Mouse (Mus musculus): ENCODE measurements around the gene Armc3. TPM values are rescaled to one million over a fixed set of nuclear protein-coding genes. Genes with fewer than 3 reads are reported as not detected.
"Not testable (repeated sequence)": the region's sequence is repeated elsewhere in the genome, so short reads cannot be mapped to it uniquely, and the experiment has no call there.

The Armc3 gene
- polyA plus RNA-seq, 1 experiment from 2014 or later, result not detected

DNA sequence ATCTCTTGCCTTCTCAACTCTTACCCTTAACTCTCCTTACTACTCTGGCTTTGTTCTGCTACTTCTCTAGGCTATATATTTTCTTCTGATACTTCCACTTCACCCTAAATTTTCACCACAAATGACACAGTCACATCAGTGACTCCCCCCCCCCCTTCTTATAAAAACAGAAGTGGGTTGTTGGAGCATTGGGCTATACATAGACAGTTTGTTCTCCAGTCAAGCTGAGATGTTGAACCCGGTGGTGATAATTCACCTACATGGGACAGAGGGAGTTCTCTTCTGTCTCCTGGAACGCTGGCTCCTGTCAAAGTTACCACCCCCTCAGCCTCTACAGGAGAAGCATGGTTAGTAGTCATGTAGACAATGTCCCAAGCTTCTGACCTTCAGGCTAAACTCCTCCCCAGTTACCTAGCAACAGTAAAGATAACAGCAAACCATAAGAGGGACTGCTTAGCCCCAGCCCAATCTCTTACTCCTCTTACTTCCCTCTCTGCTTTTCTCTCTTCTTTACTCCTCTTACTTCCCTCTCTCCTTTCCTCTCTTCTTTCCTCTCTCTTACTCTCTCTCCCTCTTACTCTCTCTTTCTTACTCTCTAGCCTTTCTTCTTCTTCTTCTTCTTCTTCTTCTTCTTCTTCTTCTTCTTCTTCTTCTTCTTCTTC is 118.2 kb downstream of the Armc3 start:
- not testable (repeated sequence) for H3K27me3 ChIP-seq; H3K9ac ChIP-seq (replicated peaks); H3K4me3 ChIP-seq (replicated peaks); H3K4me1 ChIP-seq (replicated peaks); H3K36me3 ChIP-seq; ATAC-seq (ENCODE audit: insufficient number of reproducible peaks, insufficient read depth, low FRiP score, low TSS enrichment, low read depth); H3K4me2 ChIP-seq; H3K27ac ChIP-seq
- H3K9me3 ChIP-seq, result peaks cover 17% of the 10 kb centered on the region
- WGBS, result 91% methylated on average over 2 of the region's 2 CpGs

DNA sequence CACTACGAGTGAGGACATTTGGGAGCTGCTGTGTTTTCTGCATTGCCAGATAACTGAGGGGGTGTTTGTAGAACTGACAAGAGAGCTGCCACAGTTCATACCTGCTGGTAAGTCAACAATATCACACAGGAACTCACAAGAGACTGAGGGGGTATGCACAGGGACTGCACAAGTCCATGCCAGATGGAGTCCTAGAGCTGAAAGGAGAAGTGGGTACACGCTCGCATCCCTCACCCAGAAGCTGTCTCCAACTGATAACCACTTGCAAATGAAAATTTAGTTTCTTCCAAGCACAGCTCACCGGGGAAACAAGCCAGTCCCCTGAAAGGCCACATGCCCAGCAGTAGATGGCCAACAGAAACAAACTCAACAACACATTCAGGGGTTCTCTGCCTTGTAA is 119.4 kb downstream of the Armc3 start:
- Histone ChIP-seq H3K36me3 (no peaks in the 10 kb centered on the region), H3K27ac (no peak overlapping the region), H3K9me3 (peaks cover 17% of the 10 kb centered on the region), H3K4me3 (replicated peaks) (no peak overlapping the region), H3K27me3 (no peaks in the 10 kb centered on the region), H3K4me2 (no peak overlapping the region), H3K9ac (replicated peaks) (no peak overlapping the region), H3K4me1 (replicated peaks) (no peaks in the 10 kb centered on the region)
- WGBS, result 85% methylated on average over 4 of the region's 4 CpGs
- ATAC-seq (ENCODE audit: insufficient number of reproducible peaks, insufficient read depth, low FRiP score, low TSS enrichment, low read depth), result no peak

DNA sequence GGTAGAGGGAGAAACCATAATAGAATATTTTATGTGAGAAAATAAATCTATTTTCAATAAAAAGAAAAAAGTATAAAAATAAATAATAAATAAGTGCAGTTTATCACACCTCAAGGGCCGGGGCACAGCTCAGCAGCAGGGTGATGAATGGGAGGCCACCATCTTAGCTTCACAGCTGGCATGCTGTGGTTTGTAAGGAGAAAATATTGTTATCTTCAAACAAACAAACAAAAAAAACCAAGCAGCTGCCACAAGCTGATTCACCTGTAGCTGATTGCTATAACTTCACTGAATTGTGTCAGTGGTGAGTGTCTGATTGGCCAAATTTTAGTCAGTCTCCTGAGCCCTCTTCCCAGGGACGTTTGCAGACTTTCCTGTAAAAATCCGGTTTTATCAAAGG is 120.2 kb downstream of the Armc3 start:
- no peak for ATAC-seq (ENCODE audit: insufficient number of reproducible peaks, insufficient read depth, low FRiP score, low TSS enrichment, low read depth)
- 76% methylated on average over 3 of the region's 3 CpGs for WGBS
- no peaks in the 10 kb centered on the region for H3K4me1 ChIP-seq (replicated peaks)

DNA sequence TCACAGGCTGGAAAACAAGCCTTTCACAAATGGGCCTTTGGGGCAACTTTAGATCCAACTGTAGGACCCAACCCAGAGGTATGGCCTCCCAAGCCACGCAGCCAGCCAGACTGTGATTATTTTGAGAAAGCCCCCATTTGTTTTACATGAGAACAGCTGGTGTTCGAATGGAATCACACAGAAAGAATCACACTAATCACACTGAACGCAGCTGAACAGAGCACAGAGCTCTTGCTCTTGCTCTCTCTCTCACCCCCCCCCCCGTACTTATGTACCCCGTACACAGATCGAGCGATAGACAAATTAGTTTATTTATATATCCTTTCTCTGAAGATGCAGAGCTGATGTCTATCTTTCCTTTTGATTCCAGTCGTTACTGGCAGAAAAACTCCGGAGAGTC is 123.3 kb downstream of the Armc3 start:
- Histone ChIP-seq H3K4me1 (replicated peaks) (no peaks in the 10 kb centered on the region), H3K9ac (replicated peaks) (no peak overlapping the region), H3K9me3 (no peaks in the 10 kb centered on the region), H3K4me2 (no peak overlapping the region), H3K27ac (no peak overlapping the region), H3K4me3 (replicated peaks) (no peak overlapping the region), H3K36me3 (no peaks in the 10 kb centered on the region), H3K27me3 (no peaks in the 10 kb centered on the region)
- 82% methylated on average over 9 of the region's 9 CpGs for WGBS
- ATAC-seq (ENCODE audit: insufficient number of reproducible peaks, insufficient read depth, low FRiP score, low TSS enrichment, low read depth), result no peak

More for the DNA sequence above, 120.2 kb downstream of the Armc3 start:
- no peak overlapping the region for H3K9ac ChIP-seq (replicated peaks)
- no peak overlapping the region for H3K4me2 ChIP-seq
- no peaks in the 10 kb centered on the region for H3K36me3 ChIP-seq
- H3K9me3 ChIP-seq, result peaks cover 17% of the 10 kb centered on the region
- H3K27ac ChIP-seq, result no peak overlapping the region
- H3K27me3 ChIP-seq, result no peaks in the 10 kb centered on the region
- no peak overlapping the region for H3K4me3 ChIP-seq (replicated peaks)

DNA sequence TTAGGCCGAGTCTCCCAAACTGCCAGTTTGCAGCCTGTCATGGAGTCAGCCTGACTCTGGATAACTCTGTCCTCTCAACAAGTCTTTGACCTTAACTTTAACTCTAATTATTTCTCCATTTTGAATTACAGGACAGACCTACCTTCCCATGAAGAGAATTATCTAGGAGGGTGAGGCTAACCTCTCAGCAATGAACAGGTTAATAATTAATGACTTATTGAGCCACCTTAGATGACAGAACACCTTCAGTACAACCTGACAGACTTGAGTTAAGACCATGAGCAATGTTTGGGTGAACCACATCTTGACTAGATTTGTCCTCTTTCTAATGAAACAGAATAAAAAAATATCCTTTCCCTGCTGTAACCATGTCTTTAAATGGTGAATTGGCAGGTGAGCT is 127.3 kb downstream of the Armc3 start:
- Histone ChIP-seq H3K4me3 (replicated peaks) (no peak overlapping the region), H3K9ac (replicated peaks) (no peak overlapping the region), H3K4me2 (no peak overlapping the region), H3K27me3 (no peaks in the 10 kb centered on the region), H3K4me1 (replicated peaks) (no peaks in the 10 kb centered on the region), H3K9me3 (no peaks in the 10 kb centered on the region), H3K36me3 (no peaks in the 10 kb centered on the region), H3K27ac (no peak overlapping the region)
- WGBS, result 87% methylated on average over 1 of the region's 1 CpGs
- no peak for ATAC-seq (ENCODE audit: insufficient number of reproducible peaks, insufficient read depth, low FRiP score, low TSS enrichment, low read depth)

DNA sequence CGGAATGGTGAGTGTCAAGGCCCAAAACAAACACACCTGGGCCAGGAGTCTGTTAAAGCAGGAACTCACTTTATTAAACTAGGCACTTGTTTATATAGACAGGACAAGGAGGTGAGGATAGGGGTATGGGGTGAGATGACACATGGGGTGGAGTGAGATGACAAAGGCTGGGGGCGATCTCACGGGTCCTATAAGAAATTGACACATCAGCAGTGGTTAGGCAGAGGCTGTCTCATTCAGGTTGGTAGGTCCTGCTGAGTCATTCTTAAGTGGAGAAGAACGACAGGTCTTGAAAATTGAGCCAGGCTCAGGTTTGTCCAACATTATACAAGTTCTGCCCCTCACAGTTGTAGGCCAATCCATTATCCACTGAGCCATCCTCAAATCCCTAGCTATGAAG is 128.7 kb downstream of the Armc3 start:
- 79% methylated on average over 4 of the region's 4 CpGs for WGBS
- H3K27ac ChIP-seq, result no peak overlapping the region

DNA sequence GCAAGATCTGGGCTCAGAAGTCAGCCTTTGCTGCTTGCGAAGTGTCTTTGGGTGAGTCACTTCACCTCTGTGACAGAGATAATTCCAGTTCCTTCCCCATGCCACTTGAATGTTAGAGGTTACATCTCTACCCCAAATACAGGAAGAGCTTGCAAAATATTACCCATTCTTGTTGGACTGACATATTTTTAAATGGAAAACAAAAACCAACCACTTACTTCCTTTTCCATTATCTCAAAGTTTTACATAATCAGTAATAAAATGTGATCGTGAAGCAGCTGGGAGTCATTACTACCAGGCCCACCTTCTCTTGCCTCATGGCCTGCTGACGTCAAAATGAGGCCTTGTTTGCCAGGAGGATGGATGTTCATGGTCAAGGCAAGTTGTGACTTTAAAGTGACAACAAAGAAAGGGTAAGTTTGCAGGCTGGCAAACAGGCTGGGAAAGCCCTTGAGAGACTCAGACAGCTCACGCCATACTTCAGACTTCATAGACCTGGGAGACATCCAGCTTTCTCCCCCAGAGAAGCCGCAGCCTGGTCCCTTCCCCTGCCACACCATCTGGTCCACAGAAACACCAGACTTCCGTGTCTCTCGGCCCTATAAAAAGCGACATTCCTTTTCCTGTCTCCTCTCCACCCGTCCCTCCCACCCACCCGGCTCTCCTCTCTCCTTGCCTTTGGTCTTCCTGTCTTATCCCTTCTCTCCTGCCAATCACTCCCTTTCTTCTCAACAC is 145.0 kb downstream of the Armc3 start:
- H3K27ac ChIP-seq, result no peak overlapping the region
- WGBS, result 36% methylated on average over 10 of the region's 10 CpGs
- H3K4me3 ChIP-seq (replicated peaks), result peak overlapping the region; percentile 11; the same call in 1 of the 2 replicates
- H3K9ac ChIP-seq (replicated peaks), result no peak overlapping the region
- no peaks in the 10 kb centered on the region for H3K36me3 ChIP-seq
- peaks cover 4% of the 10 kb centered on the region for H3K4me1 ChIP-seq (replicated peaks)
- peak overlapping the region; percentile 36 for H3K4me2 ChIP-seq
- no peaks in the 10 kb centered on the region for H3K9me3 ChIP-seq
- ATAC-seq (ENCODE audit: insufficient number of reproducible peaks, insufficient read depth, low FRiP score, low TSS enrichment, low read depth), result no peak; the same call in 1 of the 2 replicates
- no peaks in the 10 kb centered on the region for H3K27me3 ChIP-seq

More for the DNA sequence above, 128.7 kb downstream of the Armc3 start:
- Histone ChIP-seq H3K4me2 (no peak overlapping the region), H3K27me3 (no peaks in the 10 kb centered on the region), H3K4me1 (replicated peaks) (no peaks in the 10 kb centered on the region), H3K9me3 (no peaks in the 10 kb centered on the region), H3K4me3 (replicated peaks) (no peak overlapping the region), H3K9ac (replicated peaks) (no peak overlapping the region), H3K36me3 (no peaks in the 10 kb centered on the region)
- no peak for ATAC-seq (ENCODE audit: insufficient number of reproducible peaks, insufficient read depth, low FRiP score, low TSS enrichment, low read depth)

DNA sequence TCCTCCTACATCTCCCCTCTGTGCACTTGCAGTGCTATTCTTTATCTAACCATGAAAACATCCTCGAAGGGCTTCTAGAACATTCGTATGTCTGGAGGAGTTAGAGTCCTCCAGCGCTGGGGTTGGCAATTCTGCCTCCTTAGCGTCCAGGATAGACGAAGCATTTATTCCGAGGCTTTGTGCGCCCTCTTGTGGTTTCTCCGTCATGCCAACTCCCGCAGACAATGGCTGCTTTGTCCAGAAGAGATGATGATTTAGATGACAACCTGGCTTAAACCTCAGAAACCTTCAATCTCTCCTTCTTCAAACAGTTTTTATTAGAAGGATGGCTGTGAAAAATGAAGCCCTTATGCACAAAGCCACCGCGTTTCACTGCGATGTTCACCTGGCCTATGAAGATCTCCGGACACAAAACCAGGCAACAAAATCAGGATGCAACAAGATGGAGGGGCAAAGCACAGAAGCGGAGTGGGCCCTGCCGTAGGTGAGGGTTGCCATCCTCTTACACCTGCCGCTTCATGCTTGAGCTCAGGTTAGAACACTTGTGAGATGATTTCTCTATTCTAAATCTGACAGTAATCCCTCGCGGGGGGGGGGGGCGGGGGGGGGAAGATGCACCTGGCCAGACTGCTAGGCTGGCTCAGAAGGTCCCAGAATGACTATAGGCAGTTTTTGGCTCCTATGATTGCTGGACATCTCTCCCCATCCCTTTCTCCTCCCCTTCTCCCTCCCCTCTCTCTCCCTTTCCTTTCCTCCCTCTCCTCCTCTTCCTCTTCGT is 145.7 kb downstream of the Armc3 start:
- H3K4me1 ChIP-seq (replicated peaks), result peaks cover 4% of the 10 kb centered on the region
- H3K4me2 ChIP-seq, result peak overlapping the region; percentile 36
- peak overlapping the region; percentile 11; the same call in 1 of the 2 replicates for H3K4me3 ChIP-seq (replicated peaks)
- H3K36me3 ChIP-seq, result no peaks in the 10 kb centered on the region
- no peaks in the 10 kb centered on the region for H3K27me3 ChIP-seq
- no peak overlapping the region for H3K27ac ChIP-seq
- no peak overlapping the region for H3K9ac ChIP-seq (replicated peaks)
- 27% methylated on average over 19 of the region's 20 CpGs for WGBS
- no peaks in the 10 kb centered on the region for H3K9me3 ChIP-seq
- ATAC-seq (ENCODE audit: insufficient number of reproducible peaks, insufficient read depth, low FRiP score, low TSS enrichment, low read depth), result peak; percentile 66; the same call in 1 of the 2 replicates

DNA sequence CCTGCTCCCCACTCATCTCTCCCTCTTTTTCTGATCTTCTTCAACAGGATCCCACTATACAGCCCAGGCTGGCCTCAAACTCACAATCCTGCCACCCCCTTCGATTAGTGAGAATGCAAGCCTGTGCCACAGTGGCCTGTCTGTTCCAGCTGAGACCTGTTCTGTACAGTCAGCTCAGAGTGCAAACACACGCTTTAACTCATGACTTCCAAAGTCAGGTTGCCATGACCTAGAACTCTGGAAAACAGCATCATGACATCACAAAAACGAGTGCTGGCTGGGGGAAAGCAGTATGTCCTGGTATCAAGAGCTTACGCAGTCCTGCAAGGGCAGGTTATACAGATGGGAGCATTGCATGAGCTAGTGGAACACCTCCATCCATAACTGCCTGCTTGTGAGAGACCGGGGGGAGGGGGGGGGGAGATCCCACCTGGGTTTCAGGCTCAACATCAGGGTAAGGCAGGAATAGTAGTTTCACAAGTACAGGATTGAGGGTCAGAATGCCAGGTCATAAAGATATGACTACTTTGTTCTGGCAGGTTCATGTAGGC is 146.4 kb downstream of the Armc3 start:
- Histone ChIP-seq H3K4me2 (0 out of 2 replicates have a peak overlapping the region, but pooled peaks have one; percentile 36), H3K27me3 (no peaks in the 10 kb centered on the region), H3K9me3 (no peaks in the 10 kb centered on the region), H3K4me1 (replicated peaks) (peaks cover 4% of the 10 kb centered on the region), H3K36me3 (no peaks in the 10 kb centered on the region), H3K4me3 (replicated peaks) (no peak overlapping the region), H3K27ac (no peak overlapping the region), H3K9ac (replicated peaks) (no peak overlapping the region)
- 0 out of 2 replicates have a peak, but pooled peaks have one; percentile 52 for ATAC-seq (ENCODE audit: insufficient number of reproducible peaks, insufficient read depth, low FRiP score, low TSS enrichment, low read depth)
- 75% methylated on average over 5 of the region's 5 CpGs for WGBS

DNA sequence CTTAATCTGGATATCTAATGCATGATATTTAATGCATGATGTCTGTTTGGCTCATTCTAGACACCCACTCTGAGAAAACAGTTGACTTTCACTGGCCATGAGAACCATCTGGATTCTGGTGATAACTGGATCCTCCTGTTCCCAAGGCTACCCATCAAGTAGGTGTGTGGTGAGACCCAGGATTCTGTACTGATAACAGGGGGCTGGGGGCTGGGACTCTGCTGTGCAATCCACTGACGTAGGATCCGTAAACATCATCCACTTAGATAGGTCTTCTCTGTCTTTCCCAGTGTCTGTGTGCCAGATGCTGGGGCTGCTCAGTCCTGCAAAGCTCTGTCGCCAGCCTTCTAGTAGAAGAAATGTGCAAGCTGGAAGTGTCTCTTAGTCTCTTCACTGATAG is 149.4 kb downstream of the Armc3 start:
- Histone ChIP-seq H3K27me3 (no peaks in the 10 kb centered on the region), H3K36me3 (no peaks in the 10 kb centered on the region), H3K4me3 (replicated peaks) (no peak overlapping the region), H3K4me1 (replicated peaks) (peaks cover 4% of the 10 kb centered on the region), H3K9me3 (no peaks in the 10 kb centered on the region), H3K27ac (no peak overlapping the region), H3K9ac (replicated peaks) (no peak overlapping the region), H3K4me2 (no peak overlapping the region)
- no peak for ATAC-seq (ENCODE audit: insufficient number of reproducible peaks, insufficient read depth, low FRiP score, low TSS enrichment, low read depth)
- 48% methylated on average over 3 of the region's 3 CpGs for WGBS

DNA sequence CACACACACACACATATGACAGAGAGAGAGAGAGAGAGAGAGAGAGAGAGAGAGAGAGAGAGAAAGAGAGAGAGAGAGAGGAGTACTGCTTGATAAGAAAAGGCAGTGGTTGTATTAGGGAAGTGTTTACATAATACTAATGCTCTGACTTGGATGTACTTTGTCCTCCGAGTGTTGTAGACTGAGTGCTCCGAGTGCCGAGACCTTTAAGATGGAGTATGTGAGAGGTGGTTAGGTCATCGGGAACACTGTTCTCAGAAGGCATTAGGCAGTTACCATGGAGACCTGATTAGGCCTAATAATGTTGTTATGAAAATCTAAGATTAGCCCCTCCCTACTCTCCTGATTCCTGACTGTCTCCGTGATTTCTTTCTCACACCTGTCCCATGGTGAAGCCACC is 151.1 kb downstream of the Armc3 start:
- 91% methylated on average over 5 of the region's 5 CpGs for WGBS
- Histone ChIP-seq H3K4me2 (no peak overlapping the region), H3K36me3 (no peaks in the 10 kb centered on the region), H3K9ac (replicated peaks) (no peak overlapping the region), H3K27me3 (no peaks in the 10 kb centered on the region), H3K9me3 (no peaks in the 10 kb centered on the region), H3K4me3 (replicated peaks) (no peak overlapping the region), H3K27ac (no peak overlapping the region), H3K4me1 (replicated peaks) (no peaks in the 10 kb centered on the region)
- ATAC-seq (ENCODE audit: insufficient number of reproducible peaks, insufficient read depth, low FRiP score, low TSS enrichment, low read depth), result no peak

Measured in limb, embryonic 12.5 days (tissue).